Mouse (Mus musculus): Measurements from ENCODE around the gene Foxn1.

The Foxn1 gene

GRCm38 (mm10) chr11:78400936-78401335 lies 14.6 kb upstream of the Foxn1 start:
- DNase-seq (ENCODE audit: low read depth, low spot score), result peak; percentile 68

GRCm38 (mm10) chr11:78399680-78400079 lies 13.3 kb upstream of the Foxn1 start:
- peak; percentile 86 for DNase-seq (ENCODE audit: low read depth, low spot score)

GRCm38 (mm10) chr11:78398212-78398611 lies 11.9 kb upstream of the Foxn1 start:
- DNase-seq (ENCODE audit: low read depth, low spot score), result no peak

- DNase-seq (ENCODE audit: low read depth, low spot score), result peak; percentile 91
Measured at GRCm38 (mm10) chr11:78397397-78397796, 11.0 kb upstream of the Foxn1 start.

GRCm38 (mm10) chr11:78396950-78397349 lies 10.6 kb upstream of the Foxn1 start:
- no peak for DNase-seq (ENCODE audit: low read depth, low spot score)

- DNase-seq (ENCODE audit: low read depth, low spot score), result no peak
Measured at GRCm38 (mm10) chr11:78392728-78393127, 6.4 kb upstream of the Foxn1 start.

GRCm38 (mm10) chr11:78385776-78386175 lies 582 bp downstream of the Foxn1 start:
- DNase-seq (ENCODE audit: low read depth, low spot score), result no peak

- DNase-seq (ENCODE audit: low read depth, low spot score), result no peak
Measured at GRCm38 (mm10) chr11:78382701-78383100, 3.7 kb downstream of the Foxn1 start.

GRCm38 (mm10) chr11:78382286-78382685 lies 4.1 kb downstream of the Foxn1 start:
- peak; percentile 51 for DNase-seq (ENCODE audit: low read depth, low spot score)

GRCm38 (mm10) chr11:78380996-78381395 lies 5.4 kb downstream of the Foxn1 start:
- DNase-seq (ENCODE audit: low read depth, low spot score), result no peak

GRCm38 (mm10) chr11:78380351-78380750 lies 6.0 kb downstream of the Foxn1 start:
- DNase-seq (ENCODE audit: low read depth, low spot score), result no peak

GRCm38 (mm10) chr11:78377549-78378159 lies 8.7 kb downstream of the Foxn1 start:
- DNase-seq (ENCODE audit: low read depth, low spot score), result no peak

GRCm38 (mm10) chr11:78374147-78374546 lies 12.2 kb downstream of the Foxn1 start:
- DNase-seq (ENCODE audit: low read depth, low spot score), result no peak

- no peak for DNase-seq (ENCODE audit: low read depth, low spot score)
Measured at GRCm38 (mm10) chr11:78372610-78373009, 13.7 kb downstream of the Foxn1 start.

GRCm38 (mm10) chr11:78372166-78372565 lies 14.2 kb downstream of the Foxn1 start:
- DNase-seq (ENCODE audit: low read depth, low spot score), result no peak

- no peak for DNase-seq (ENCODE audit: low read depth, low spot score)
Measured at GRCm38 (mm10) chr11:78371711-78372110, 14.6 kb downstream of the Foxn1 start.

GRCm38 (mm10) chr11:78370389-78370788 lies 16.0 kb downstream of the Foxn1 start:
- DNase-seq (ENCODE audit: low read depth, low spot score), result peak; percentile 80

- DNase-seq (ENCODE audit: low read depth, low spot score), result no peak
Measured at GRCm38 (mm10) chr11:78367456-78368225, 18.7 kb downstream of the Foxn1 start.

- DNase-seq (ENCODE audit: low read depth, low spot score), result no peak
Measured at GRCm38 (mm10) chr11:78364103-78364502, 22.3 kb downstream of the Foxn1 start.

GRCm38 (mm10) chr11:78363309-78364007 lies 22.9 kb downstream of the Foxn1 start:
- no peak for DNase-seq (ENCODE audit: low read depth, low spot score)

- DNase-seq (ENCODE audit: low read depth, low spot score), result no peak
Measured at GRCm38 (mm10) chr11:78360789-78361131, 25.6 kb downstream of the Foxn1 start.

- DNase-seq (ENCODE audit: low read depth, low spot score), result peak; percentile 95
Measured at GRCm38 (mm10) chr11:78360125-78360788, 26.1 kb downstream of the Foxn1 start.

Measured in ZHBTc4 (cell line).